Mouse (Mus musculus) cortical plate, adult 2 months (tissue): ENCODE results near the gene Mknk1. TPM values are rescaled to one million over a fixed set of nuclear protein-coding genes. Genes with fewer than 3 reads are reported as not detected.

Experiments used
- H3K27ac ChIP-seq: fragments of 200-500 bp; 2 replicates; pipeline ENCODE4 v1.5.1; 2012; ENCODE audit warnings: low read length, control low read depth, inconsistent platforms; ENCODE audit not compliant: insufficient read depth
- H3K4me1 ChIP-seq: fragments of 200-500 bp; 2 replicates; pipeline ENCODE4 v1.6.1; 2011; ENCODE audit warnings: low read length; ENCODE audit not compliant: control insufficient read depth, insufficient read depth
- H3K4me3 ChIP-seq: fragments of 200-500 bp; 2 replicates; pipeline ENCODE4 v1.5.1; 2011; ENCODE audit warnings: mild to moderate bottlenecking, low read length, control low read depth; ENCODE audit not compliant: insufficient read depth
- CTCF ChIP-seq: fragments of 200-500 bp; IDR thresholded peaks from 2 replicates; pipeline ENCODE4 v1.5.1; 2011; ENCODE audit warnings: mild to moderate bottlenecking, control low read depth, low read length; ENCODE audit not compliant: insufficient read depth; ENCODE audit errors: extremely low read depth
- POLR2A ChIP-seq: fragments of 200-500 bp; IDR thresholded peaks from 2 replicates; pipeline ENCODE4 v1.6.1; 2011; ENCODE audit warnings: mild to moderate bottlenecking, low read length, control low read depth; ENCODE audit not compliant: insufficient read depth; ENCODE audit errors: extremely low read depth
- polyA plus RNA-seq: library from polyadenylated mRNA; depleted of rRNA; stranded (reverse); fragments of >200 nt; gene quantifications from 2 replicates; pipeline ENCODE4 v1.2.3, GENCODE M21; 2012; rRNA removed

Mknk1 gene
- polyA plus RNA-seq, 1 experiment: 59.8 TPM

GRCm38 (mm10) chr4:115904375-115904774, 65.4 kb downstream of the Mknk1 start:
- Histone ChIP-seq H3K4me3 (no peak overlapping the region), H3K4me1 (no peaks in the 10 kb centered on the region), H3K27ac (no peak overlapping the region)
- TF ChIP-seq CTCF (no peak), POLR2A (no peak)

GRCm38 (mm10) chr4:115905701-115906100, 66.7 kb downstream of the Mknk1 start:
- H3K4me3 ChIP-seq: no peak overlapping the region
- TF ChIP-seq POLR2A: no peak
- no peak for TF ChIP-seq CTCF
- no peak overlapping the region for H3K27ac ChIP-seq

GRCm38 (mm10) chr4:115906791-115907190, 67.8 kb downstream of the Mknk1 start:
- TF ChIP-seq CTCF (no peak), POLR2A (no peak)
- H3K4me1 ChIP-seq: no peaks in the 10 kb centered on the region
- H3K27ac ChIP-seq: no peak overlapping the region
- H3K4me3 ChIP-seq: no peak overlapping the region

More at GRCm38 (mm10) chr4:115905701-115906100, 66.7 kb downstream of the Mknk1 start:
- no peaks in the 10 kb centered on the region for H3K4me1 ChIP-seq

- Histone ChIP-seq H3K4me3 (no peak overlapping the region), H3K4me1 (no peaks in the 10 kb centered on the region), H3K27ac (no peak overlapping the region)
- TF ChIP-seq POLR2A (no peak), CTCF (no peak)
Observed at GRCm38 (mm10) chr4:115907994-115908393, 69.0 kb downstream of the Mknk1 start.

GRCm38 (mm10) chr4:115908641-115909040, 69.6 kb downstream of the Mknk1 start:
- no peak overlapping the region for H3K27ac ChIP-seq
- no peak overlapping the region for H3K4me3 ChIP-seq
- no peaks in the 10 kb centered on the region for H3K4me1 ChIP-seq
- no peak for TF ChIP-seq CTCF
- no peak for TF ChIP-seq POLR2A

- H3K27ac ChIP-seq: no peak overlapping the region
- TF ChIP-seq CTCF: no peak
- no peak for TF ChIP-seq POLR2A
- H3K4me3 ChIP-seq: no peak overlapping the region
- no peaks in the 10 kb centered on the region for H3K4me1 ChIP-seq
Observed at GRCm38 (mm10) chr4:115911586-115911985, 72.6 kb downstream of the Mknk1 start.

- Histone ChIP-seq H3K4me1 (no peaks in the 10 kb centered on the region), H3K4me3 (no peak overlapping the region), H3K27ac (no peak overlapping the region)
- TF ChIP-seq POLR2A (no peak), CTCF (no peak)
Observed at GRCm38 (mm10) chr4:115919911-115920310, 80.9 kb downstream of the Mknk1 start.

- Histone ChIP-seq H3K4me1 (no peaks in the 10 kb centered on the region), H3K27ac (no peak overlapping the region), H3K4me3 (no peak overlapping the region)
- TF ChIP-seq CTCF: no peak
- TF ChIP-seq POLR2A: no peak
Observed at GRCm38 (mm10) chr4:115922688-115923087, 83.7 kb downstream of the Mknk1 start.

GRCm38 (mm10) chr4:115923262-115923880, 84.4 kb downstream of the Mknk1 start:
- H3K4me3 ChIP-seq: no peak overlapping the region
- no peaks in the 10 kb centered on the region for H3K4me1 ChIP-seq
- H3K27ac ChIP-seq: no peak overlapping the region
- no peak for TF ChIP-seq POLR2A
- TF ChIP-seq CTCF: no peak

- Histone ChIP-seq H3K27ac (no peak overlapping the region), H3K4me1 (no peaks in the 10 kb centered on the region), H3K4me3 (no peak overlapping the region)
- no peak for TF ChIP-seq CTCF
- no peak for TF ChIP-seq POLR2A
Observed at GRCm38 (mm10) chr4:115927637-115928036, 88.6 kb downstream of the Mknk1 start.

Other genes with a start within 250 kb of the Mknk1 start
- gene Cyp4a32, start 238.2 kb upstream of the Mknk1 start, polyA plus RNA-seq: not detected in 2 replicates
- gene Cyp4b1, start 191.5 kb upstream of the Mknk1 start, polyA plus RNA-seq: 1.6 and 2.2 TPM in 2 replicates
- 37.9 and 42.0 TPM in 2 replicates for gene Efcab14, start 101.5 kb upstream of the Mknk1 start, polyA plus RNA-seq
- 0.27 and 0.55 TPM in 2 replicates for gene Tex38, start 58.2 kb upstream of the Mknk1 start, polyA plus RNA-seq
- 53.1 and 54.4 TPM in 2 replicates for gene Atpaf1, start 54.4 kb upstream of the Mknk1 start, polyA plus RNA-seq
- 6.8 and 8.5 TPM in 2 replicates for gene Mob3c, start 11.1 kb upstream of the Mknk1 start, polyA plus RNA-seq
- gene Kncn, start 45.2 kb downstream of the Mknk1 start, polyA plus RNA-seq: 0.06 and 0.21 TPM in 2 replicates
- gene 6430628N08Rik, start 51.5 kb downstream of the Mknk1 start, polyA plus RNA-seq: not detected in 2 replicates
- 0.04 and 0.09 TPM in 2 replicates for gene Dmbx1, start 100.7 kb downstream of the Mknk1 start, polyA plus RNA-seq
- 133 and 159 TPM in 2 replicates for gene Faah, start 178.7 kb downstream of the Mknk1 start, polyA plus RNA-seq
- gene Nsun4, start 214.7 kb downstream of the Mknk1 start, polyA plus RNA-seq: 8.8 and 9.4 TPM in 2 replicates
- gene Uqcrh, start 235.9 kb downstream of the Mknk1 start, polyA plus RNA-seq: 672 and 678 TPM in 2 replicates
- 32.3 and 33.7 TPM in 2 replicates for gene Lrrc41, start 236.1 kb downstream of the Mknk1 start, polyA plus RNA-seq